Mouse (Mus musculus) embryo, embryonic 10 days (tissue): ENCODE data around the gene Bcr.

Experiments used
- DNase-seq: peaks from one replicate; pipeline ENCODE4 v3.0.0-alpha.2; 2015; ENCODE audit warnings: low spot score

The Bcr gene

GRCm38 (mm10) chr10:75060217-75060842, at the start of gene Bcr:
Gene Bcr (plus strand): TSS chr10:75060592.
- DNase-seq, result peak; percentile 77

- DNase-seq, result no peak
These were observed 49.7 kb upstream of the Bcr start for GRCm38 (mm10) chr10:75010704-75011103.

- no peak for DNase-seq
These were observed 44.9 kb upstream of the Bcr start for GRCm38 (mm10) chr10:75015465-75015864.

- no peak for DNase-seq
These were observed 43.9 kb upstream of the Bcr start for GRCm38 (mm10) chr10:75016481-75016880.

GRCm38 (mm10) chr10:75020271-75020670, 40.1 kb upstream of the Bcr start:
- no peak for DNase-seq

- peak; percentile 77 for DNase-seq
These were observed 39.3 kb upstream of the Bcr start for GRCm38 (mm10) chr10:75021138-75021537.

- no peak for DNase-seq
These were observed 33.9 kb upstream of the Bcr start for GRCm38 (mm10) chr10:75026491-75026890.

GRCm38 (mm10) chr10:75028743-75029142, 31.6 kb upstream of the Bcr start:
- no peak for DNase-seq

- no peak for DNase-seq
These were observed 30.7 kb upstream of the Bcr start for GRCm38 (mm10) chr10:75029677-75030076.

- no peak for DNase-seq
These were observed 30.2 kb upstream of the Bcr start for GRCm38 (mm10) chr10:75030234-75030633.

- no peak for DNase-seq
These were observed 28.9 kb upstream of the Bcr start for GRCm38 (mm10) chr10:75031345-75032114.

- peak; percentile 75 for DNase-seq
These were observed 28.0 kb upstream of the Bcr start, which contains the start of gene Rsph14 for GRCm38 (mm10) chr10:75032395-75032794. Gene Rsph14 (minus strand): TSS chr10:75032586.

GRCm38 (mm10) chr10:75036883-75037379, 23.5 kb upstream of the Bcr start, which contains the start of gene Rab36:
Gene Rab36 (plus strand): TSS chr10:75037058.
- peak; percentile 99 for DNase-seq

GRCm38 (mm10) chr10:75042060-75042459, 18.3 kb upstream of the Bcr start:
- peak; percentile 32 for DNase-seq

GRCm38 (mm10) chr10:75044459-75044858, 15.9 kb upstream of the Bcr start:
- no peak for DNase-seq

GRCm38 (mm10) chr10:75045831-75046230, 14.6 kb upstream of the Bcr start:
- no peak for DNase-seq

- DNase-seq, result no peak
These were observed 11.7 kb upstream of the Bcr start for GRCm38 (mm10) chr10:75048711-75049110.

GRCm38 (mm10) chr10:75051364-75052074, 8.9 kb upstream of the Bcr start:
- DNase-seq, result no peak

- DNase-seq, result no peak
These were observed 7.5 kb upstream of the Bcr start for GRCm38 (mm10) chr10:75052902-75053301.

GRCm38 (mm10) chr10:75053655-75054054, 6.7 kb upstream of the Bcr start:
- no peak for DNase-seq

GRCm38 (mm10) chr10:75054125-75054524, 6.3 kb upstream of the Bcr start:
- no peak for DNase-seq

- DNase-seq, result no peak
These were observed 4.7 kb upstream of the Bcr start for GRCm38 (mm10) chr10:75055672-75056071.

GRCm38 (mm10) chr10:75056255-75056654, 4.1 kb upstream of the Bcr start:
- no peak for DNase-seq
